Mouse (Mus musculus): ENCODE measurements around the gene Dmrt3. TPM values are rescaled to one million over a fixed set of nuclear protein-coding genes. Genes with fewer than 3 reads are reported as not detected.

Gene Dmrt3
- polyA plus RNA-seq, 1 experiment = 0.33 TPM

- Histone ChIP-seq H3K4me3 (replicated peaks; ENCODE audit: insufficient read depth, low read depth, low read length) (no peak overlapping the region), H3K4me1 (ENCODE audit: control insufficient read depth, insufficient read depth, low read length) (no peaks in the 10 kb centered on the region), H3K27ac (ENCODE audit: insufficient read depth, low read length) (no peak overlapping the region), H3K27me3 (ENCODE audit: control insufficient read depth, insufficient read depth, low read length) (no peaks in the 10 kb centered on the region)
- no peak for DNase-seq
- WGBS = 91% methylated on average over 5 of the region's 5 CpGs
- TF ChIP-seq POLR2A (IDR thresholded peaks at IDR 0.05; ENCODE audit: borderline replicate concordance, insufficient read depth, low read length) = no peak
- no peak for TF ChIP-seq CTCF (IDR thresholded peaks at IDR 0.05; ENCODE audit: borderline replicate concordance, insufficient read depth, low read depth, low read length)
These were observed 25.0 kb downstream of the Dmrt3 start for GRCm38 (mm10) chr19:25635119-25635518.

GRCm38 (mm10) chr19:25635622-25636244 lies 25.6 kb downstream of the Dmrt3 start:
- Histone ChIP-seq H3K4me3 (replicated peaks; ENCODE audit: insufficient read depth, low read depth, low read length) (no peak overlapping the region), H3K27ac (ENCODE audit: insufficient read depth, low read length) (no peak overlapping the region), H3K4me1 (ENCODE audit: control insufficient read depth, insufficient read depth, low read length) (no peaks in the 10 kb centered on the region), H3K27me3 (ENCODE audit: control insufficient read depth, insufficient read depth, low read length) (no peaks in the 10 kb centered on the region)
- TF ChIP-seq POLR2A (IDR thresholded peaks at IDR 0.05; ENCODE audit: borderline replicate concordance, insufficient read depth, low read length) = no peak
- peak; percentile 84 for TF ChIP-seq CTCF (IDR thresholded peaks at IDR 0.05; ENCODE audit: borderline replicate concordance, insufficient read depth, low read depth, low read length)
- DNase-seq = peak; percentile 34 to 44
- 12% methylated on average over 22 of the region's 22 CpGs for WGBS

DNA sequence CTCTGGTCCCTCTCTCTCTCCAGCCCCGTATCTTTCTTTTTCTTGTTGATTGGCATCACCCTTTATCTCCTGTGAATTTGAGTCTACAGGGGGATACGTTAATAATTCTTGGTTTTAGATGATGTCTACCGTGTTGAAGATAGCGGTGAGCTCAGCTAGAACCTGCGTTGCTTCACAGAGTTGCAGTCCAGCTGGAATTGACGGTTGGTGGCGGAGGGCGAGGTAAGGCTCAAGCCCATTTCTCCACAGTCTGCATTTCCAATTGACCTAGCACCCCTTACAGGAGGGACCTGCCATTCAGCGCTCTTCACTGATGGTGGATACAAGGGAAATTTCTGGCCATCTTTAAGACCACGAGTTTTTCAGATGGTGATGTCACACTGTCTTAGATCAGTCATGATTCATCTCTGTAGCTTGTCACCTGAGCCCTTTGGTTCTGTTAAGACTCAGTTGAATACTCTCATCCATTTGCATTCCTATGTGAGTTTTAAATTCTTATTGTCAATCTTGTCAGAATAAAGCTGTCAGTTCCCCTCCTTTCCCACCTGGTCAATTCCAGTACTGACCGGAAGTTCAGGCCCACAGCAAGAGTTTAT lies 28.8 kb downstream of the Dmrt3 start:
- DNase-seq = no peak
- Histone ChIP-seq H3K4me1 (ENCODE audit: control insufficient read depth, insufficient read depth, low read length) (no peaks in the 10 kb centered on the region), H3K27me3 (ENCODE audit: control insufficient read depth, insufficient read depth, low read length) (no peaks in the 10 kb centered on the region), H3K4me3 (replicated peaks; ENCODE audit: insufficient read depth, low read depth, low read length) (no peak overlapping the region), H3K27ac (ENCODE audit: insufficient read depth, low read length) (no peak overlapping the region)
- no peak for TF ChIP-seq POLR2A (IDR thresholded peaks at IDR 0.05; ENCODE audit: borderline replicate concordance, insufficient read depth, low read length)
- no peak for TF ChIP-seq CTCF (IDR thresholded peaks at IDR 0.05; ENCODE audit: borderline replicate concordance, insufficient read depth, low read depth, low read length)
- WGBS = 73% methylated on average over 11 of the region's 11 CpGs

DNA sequence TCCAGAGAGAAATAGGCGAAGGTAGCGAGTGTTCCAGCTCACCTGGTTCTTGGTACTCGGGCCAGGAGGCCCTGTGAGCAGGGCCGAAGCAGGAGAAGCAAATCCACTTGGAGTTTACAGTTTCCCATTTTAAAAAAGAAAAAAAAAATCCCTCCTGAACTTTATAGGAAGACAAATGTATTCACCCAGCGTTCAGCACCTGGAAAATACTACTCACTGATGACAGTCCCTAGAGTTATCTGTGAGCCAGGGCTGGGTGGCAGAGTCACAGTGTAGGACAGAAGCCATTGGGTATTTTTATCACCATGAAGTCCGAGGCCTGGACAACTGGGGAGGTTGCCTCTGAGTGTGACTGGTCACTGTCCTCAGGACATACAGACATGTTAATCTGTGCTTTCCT lies 31.7 kb downstream of the Dmrt3 start:
- TF ChIP-seq CTCF (IDR thresholded peaks at IDR 0.05; ENCODE audit: borderline replicate concordance, insufficient read depth, low read depth, low read length) (no peak), POLR2A (IDR thresholded peaks at IDR 0.05; ENCODE audit: borderline replicate concordance, insufficient read depth, low read length) (no peak)
- Histone ChIP-seq H3K27ac (ENCODE audit: insufficient read depth, low read length) (no peak overlapping the region), H3K4me3 (replicated peaks; ENCODE audit: insufficient read depth, low read depth, low read length) (no peak overlapping the region), H3K27me3 (ENCODE audit: control insufficient read depth, insufficient read depth, low read length) (no peaks in the 10 kb centered on the region), H3K4me1 (ENCODE audit: control insufficient read depth, insufficient read depth, low read length) (no peaks in the 10 kb centered on the region)
- 83% methylated on average over 6 of the region's 6 CpGs for WGBS
- no peak for DNase-seq

DNA sequence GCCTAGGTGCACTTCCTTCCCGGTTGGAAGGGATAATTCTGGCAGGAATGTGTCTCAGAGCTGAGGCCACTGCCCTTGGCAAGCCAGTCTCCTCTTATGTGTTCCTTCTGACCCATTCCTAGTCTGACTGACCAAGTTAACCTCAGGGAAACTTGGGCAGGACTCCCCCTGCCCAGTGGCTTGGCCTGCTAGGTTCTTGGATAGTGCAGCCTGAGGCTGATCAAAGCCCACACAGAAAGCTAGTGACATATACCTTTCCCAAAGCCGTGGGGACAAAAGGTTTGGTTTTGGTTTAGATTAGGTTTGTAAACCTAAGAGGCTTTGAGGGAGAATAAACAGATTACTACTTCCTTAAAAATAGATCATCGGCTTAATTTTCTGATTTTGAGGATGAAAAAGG lies 37.0 kb downstream of the Dmrt3 start:
- no peak for TF ChIP-seq POLR2A (IDR thresholded peaks at IDR 0.05; ENCODE audit: borderline replicate concordance, insufficient read depth, low read length)
- Histone ChIP-seq H3K27me3 (ENCODE audit: control insufficient read depth, insufficient read depth, low read length) (no peaks in the 10 kb centered on the region), H3K27ac (ENCODE audit: insufficient read depth, low read length) (no peak overlapping the region), H3K4me1 (ENCODE audit: control insufficient read depth, insufficient read depth, low read length) (no peaks in the 10 kb centered on the region), H3K4me3 (replicated peaks; ENCODE audit: insufficient read depth, low read depth, low read length) (no peak overlapping the region)
- 69% methylated on average over 3 of the region's 3 CpGs for WGBS
- no peak for DNase-seq

- no peak overlapping the region for H3K4me3 ChIP-seq (replicated peaks; ENCODE audit: insufficient read depth, low read depth, low read length)
- H3K27ac ChIP-seq (ENCODE audit: insufficient read depth, low read length) = no peak overlapping the region
- WGBS = 78% methylated on average over 4 of the region's 4 CpGs
- H3K4me1 ChIP-seq (ENCODE audit: control insufficient read depth, insufficient read depth, low read length) = no peaks in the 10 kb centered on the region
- H3K27me3 ChIP-seq (ENCODE audit: control insufficient read depth, insufficient read depth, low read length) = no peaks in the 10 kb centered on the region
- TF ChIP-seq POLR2A (IDR thresholded peaks at IDR 0.05; ENCODE audit: borderline replicate concordance, insufficient read depth, low read length) (no peak), CTCF (IDR thresholded peaks at IDR 0.05; ENCODE audit: borderline replicate concordance, insufficient read depth, low read depth, low read length) (no peak)
- DNase-seq = no peak
These were observed 38.6 kb downstream of the Dmrt3 start for GRCm38 (mm10) chr19:25648701-25649100.

DNA sequence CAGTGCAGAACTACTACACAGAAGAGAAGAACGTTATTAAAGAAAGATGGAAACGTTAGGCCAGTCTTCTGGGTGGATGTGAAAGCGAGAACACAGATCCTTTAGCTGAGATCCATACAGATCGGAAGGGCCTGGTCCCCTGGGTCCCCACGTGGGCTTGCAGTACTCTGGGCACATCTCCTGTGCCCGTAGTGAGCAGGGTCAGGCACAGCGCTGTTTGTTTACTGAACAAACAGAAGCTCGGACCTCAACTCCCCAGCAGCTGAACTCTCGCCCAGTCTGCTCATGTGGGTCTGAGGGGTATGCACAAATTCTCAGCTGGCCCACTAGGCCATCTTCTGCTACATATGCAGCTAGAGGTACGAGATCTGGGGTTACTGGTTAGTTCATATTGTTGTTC lies 40.4 kb downstream of the Dmrt3 start:
- no peaks in the 10 kb centered on the region; the same call in 1 of the 2 replicates for H3K27me3 ChIP-seq (ENCODE audit: control insufficient read depth, insufficient read depth, low read length)
- 83% methylated on average over 10 of the region's 10 CpGs for WGBS
- TF ChIP-seq POLR2A (IDR thresholded peaks at IDR 0.05; ENCODE audit: borderline replicate concordance, insufficient read depth, low read length) (no peak), CTCF (IDR thresholded peaks at IDR 0.05; ENCODE audit: borderline replicate concordance, insufficient read depth, low read depth, low read length) (no peak)

DNA sequence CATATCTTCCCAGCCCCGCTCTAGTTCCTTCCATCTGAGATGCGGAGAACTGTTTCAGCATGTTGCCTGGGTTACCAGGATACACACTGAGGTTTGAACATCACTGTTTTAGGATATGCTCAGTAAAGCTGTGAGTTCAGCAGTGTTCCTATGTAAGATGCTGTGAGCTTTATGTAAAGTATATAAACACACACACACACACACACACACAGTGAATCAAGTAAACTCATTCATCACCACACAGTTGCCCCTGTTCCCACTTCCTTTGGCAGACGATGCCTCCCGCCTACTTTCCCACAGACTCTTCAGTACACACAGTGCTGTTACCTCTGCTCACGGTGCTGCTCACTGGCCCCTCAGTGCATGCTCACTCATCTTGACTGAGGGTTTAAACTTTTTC lies 42.5 kb downstream of the Dmrt3 start:
- H3K4me1 ChIP-seq (ENCODE audit: control insufficient read depth, insufficient read depth, low read length) = no peaks in the 10 kb centered on the region
- no peak overlapping the region for H3K4me3 ChIP-seq (replicated peaks; ENCODE audit: insufficient read depth, low read depth, low read length)
- TF ChIP-seq POLR2A (IDR thresholded peaks at IDR 0.05; ENCODE audit: borderline replicate concordance, insufficient read depth, low read length) = no peak
- TF ChIP-seq CTCF (IDR thresholded peaks at IDR 0.05; ENCODE audit: borderline replicate concordance, insufficient read depth, low read depth, low read length) = no peak
- no peak overlapping the region for H3K27ac ChIP-seq (ENCODE audit: insufficient read depth, low read length)
- no peak for DNase-seq
- no peaks in the 10 kb centered on the region; the same call in 1 of the 2 replicates for H3K27me3 ChIP-seq (ENCODE audit: control insufficient read depth, insufficient read depth, low read length)
- WGBS = 75% methylated on average over 5 of the region's 5 CpGs

More for the DNA sequence above, 40.4 kb downstream of the Dmrt3 start:
- DNase-seq = no peak
- Histone ChIP-seq H3K4me1 (ENCODE audit: control insufficient read depth, insufficient read depth, low read length) (no peaks in the 10 kb centered on the region), H3K4me3 (replicated peaks; ENCODE audit: insufficient read depth, low read depth, low read length) (no peak overlapping the region), H3K27ac (ENCODE audit: insufficient read depth, low read length) (no peak overlapping the region)

Measured in cerebellum, adult 2 months (tissue).